Mouse (Mus musculus): ENCODE measurements around the gene Cxcl12. TPM values are rescaled to one million over a fixed set of nuclear protein-coding genes. Genes with fewer than 3 reads are reported as not detected.

The Cxcl12 gene
- polyA plus RNA-seq, 1 experiment, result 1.6 TPM

DNA sequence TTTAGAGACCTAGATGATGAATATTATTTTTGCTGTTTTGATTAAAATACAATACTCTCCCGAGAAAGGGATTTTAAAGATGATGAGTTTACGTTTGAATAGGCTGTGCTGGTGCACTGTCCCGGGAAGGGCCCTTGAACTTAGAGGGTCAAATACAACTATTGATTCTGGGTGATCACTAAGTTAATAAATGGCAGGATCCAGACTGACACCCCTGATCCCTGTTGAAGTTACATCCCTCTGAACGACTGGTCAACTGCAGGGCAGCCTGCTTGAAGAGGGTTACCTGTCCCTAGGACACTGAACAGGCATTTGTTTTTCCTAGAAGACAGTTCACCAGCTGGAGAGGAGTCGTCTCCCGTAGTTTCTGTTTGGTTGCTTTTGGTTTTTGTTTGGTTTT is 4.0 kb downstream of the Cxcl12 start:
- H3K4me1 ChIP-seq (ENCODE audit: control insufficient read depth, insufficient read depth, low read length), result peaks cover 2% of the 10 kb centered on the region; the same call in 1 of the 2 replicates
- TF ChIP-seq POLR2A (IDR thresholded peaks at IDR 0.05; ENCODE audit: borderline replicate concordance, low read depth, low read length), result no peak
- no peak for TF ChIP-seq CTCF (IDR thresholded peaks at IDR 0.05; ENCODE audit: low read depth, low read length)
- no peak overlapping the region for H3K27ac ChIP-seq (ENCODE audit: insufficient read depth, low read depth, low read length)
- no peak overlapping the region for H3K4me3 ChIP-seq (ENCODE audit: insufficient read depth, low read length)

DNA sequence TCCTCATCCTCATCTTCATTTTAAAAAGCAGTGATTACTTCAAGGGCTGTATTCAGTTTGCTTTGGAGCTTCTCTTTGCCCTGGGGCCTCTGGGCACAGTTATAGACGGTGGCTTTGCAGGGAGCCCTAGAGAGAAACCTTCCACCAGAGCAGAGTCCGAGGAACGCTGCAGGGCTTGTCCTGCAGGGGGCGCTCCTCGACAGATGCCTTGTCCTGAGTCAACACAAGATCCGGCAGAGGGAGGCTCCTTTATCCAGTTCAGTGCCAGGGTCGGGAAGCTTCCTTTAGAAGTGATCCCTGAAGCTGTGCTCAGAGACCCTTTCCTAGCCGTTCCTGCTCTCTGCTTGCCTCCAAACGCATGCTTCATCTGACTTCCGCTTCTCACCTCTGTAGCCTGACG is 5.5 kb downstream of the Cxcl12 start:
- Histone ChIP-seq H3K4me3 (ENCODE audit: insufficient read depth, low read length) (no peak overlapping the region), H3K27ac (ENCODE audit: insufficient read depth, low read depth, low read length) (no peak overlapping the region), H3K4me1 (ENCODE audit: control insufficient read depth, insufficient read depth, low read length) (peaks cover 2% of the 10 kb centered on the region; the same call in 1 of the 2 replicates)
- TF ChIP-seq POLR2A (IDR thresholded peaks at IDR 0.05; ENCODE audit: borderline replicate concordance, low read depth, low read length) (no peak), CTCF (IDR thresholded peaks at IDR 0.05; ENCODE audit: low read depth, low read length) (peak; percentile 43)

DNA sequence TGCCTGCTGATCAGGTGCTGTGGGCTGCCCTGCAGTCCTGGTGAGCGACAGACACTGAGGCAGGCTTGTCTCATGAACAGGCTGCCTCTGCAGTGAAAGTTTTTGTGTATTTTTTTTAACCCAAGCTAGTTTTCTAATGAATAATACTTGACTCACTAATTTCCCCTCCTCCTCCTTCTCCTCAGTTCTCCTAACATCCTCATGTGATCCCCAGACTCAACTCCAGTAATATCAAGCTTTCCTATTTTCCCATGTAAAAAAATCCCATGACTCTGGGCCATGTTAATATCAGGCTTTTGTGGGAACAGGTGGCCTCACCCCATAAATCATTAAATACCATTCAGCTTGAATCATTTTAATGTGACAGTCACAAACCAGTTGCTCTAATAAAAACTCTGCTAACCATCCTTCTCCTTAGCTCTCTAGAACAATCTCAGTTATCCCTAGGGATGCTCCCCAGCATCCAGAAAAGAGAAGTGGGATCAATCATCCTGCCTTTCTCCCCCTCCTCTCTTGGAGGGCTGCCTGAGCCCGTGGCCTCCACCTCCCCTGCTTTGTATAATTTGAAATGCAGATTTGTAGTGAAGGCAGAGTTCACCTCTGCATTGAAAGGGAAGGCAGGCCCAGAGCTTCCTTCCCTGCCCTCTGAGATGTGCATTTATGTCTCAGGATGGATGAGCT is 6.9 kb downstream of the Cxcl12 start:
- Histone ChIP-seq H3K4me3 (ENCODE audit: insufficient read depth, low read length) (no peak overlapping the region), H3K4me1 (ENCODE audit: control insufficient read depth, insufficient read depth, low read length) (no peaks in the 10 kb centered on the region), H3K27ac (ENCODE audit: insufficient read depth, low read depth, low read length) (no peak overlapping the region)
- no peak for TF ChIP-seq CTCF (IDR thresholded peaks at IDR 0.05; ENCODE audit: low read depth, low read length)
- no peak for TF ChIP-seq POLR2A (IDR thresholded peaks at IDR 0.05; ENCODE audit: borderline replicate concordance, low read depth, low read length)

DNA sequence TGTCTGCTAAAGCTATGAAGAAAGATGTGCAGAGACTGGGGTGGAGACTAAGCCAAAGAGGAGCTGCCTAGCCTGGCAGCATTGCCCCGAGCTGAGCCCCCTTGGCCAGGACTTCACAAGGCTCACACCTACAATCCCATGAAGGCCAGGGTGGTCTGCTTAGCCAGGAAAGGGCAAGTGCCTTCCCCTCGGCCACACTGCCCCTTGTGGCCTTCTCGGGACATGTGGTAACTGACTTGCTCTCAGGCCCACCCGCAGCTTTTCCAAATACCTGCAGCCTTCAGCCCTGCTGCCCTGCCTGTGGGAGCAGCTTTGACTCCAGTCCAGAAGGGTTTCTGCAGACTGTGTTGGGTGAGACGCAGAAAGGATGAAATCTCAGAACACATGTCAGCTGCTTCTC is 8.1 kb downstream of the Cxcl12 start:
- H3K4me1 ChIP-seq (ENCODE audit: control insufficient read depth, insufficient read depth, low read length), result no peaks in the 10 kb centered on the region
- no peak overlapping the region for H3K27ac ChIP-seq (ENCODE audit: insufficient read depth, low read depth, low read length)
- no peak overlapping the region for H3K4me3 ChIP-seq (ENCODE audit: insufficient read depth, low read length)
- TF ChIP-seq CTCF (IDR thresholded peaks at IDR 0.05; ENCODE audit: low read depth, low read length), result no peak
- no peak for TF ChIP-seq POLR2A (IDR thresholded peaks at IDR 0.05; ENCODE audit: borderline replicate concordance, low read depth, low read length)

DNA sequence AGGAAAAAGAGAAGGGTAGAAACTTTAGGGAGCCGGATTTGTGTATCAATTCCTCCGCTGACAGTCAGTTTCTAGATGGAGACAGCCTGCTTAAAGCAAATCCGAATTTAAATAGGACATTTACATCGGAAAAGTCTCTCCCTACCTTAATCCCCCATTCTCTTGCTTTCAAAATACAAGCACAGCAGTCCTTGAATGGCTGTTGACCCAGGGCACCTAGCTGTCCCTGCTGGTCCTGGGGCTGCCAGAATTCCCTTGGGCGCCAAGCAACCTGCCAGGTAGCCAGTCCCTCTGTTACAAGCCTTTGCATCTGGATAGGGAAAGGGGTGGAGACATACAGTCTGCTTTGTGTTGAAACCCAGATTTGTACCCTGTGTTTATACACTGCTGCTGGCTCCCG is 12.0 kb downstream of the Cxcl12 start:
- no peak for TF ChIP-seq POLR2A (IDR thresholded peaks at IDR 0.05; ENCODE audit: borderline replicate concordance, low read depth, low read length)
- TF ChIP-seq CTCF (IDR thresholded peaks at IDR 0.05; ENCODE audit: low read depth, low read length), result no peak
- H3K4me1 ChIP-seq (ENCODE audit: control insufficient read depth, insufficient read depth, low read length), result no peaks in the 10 kb centered on the region
- H3K4me3 ChIP-seq (ENCODE audit: insufficient read depth, low read length), result no peak overlapping the region
- no peak overlapping the region for H3K27ac ChIP-seq (ENCODE audit: insufficient read depth, low read depth, low read length)

DNA sequence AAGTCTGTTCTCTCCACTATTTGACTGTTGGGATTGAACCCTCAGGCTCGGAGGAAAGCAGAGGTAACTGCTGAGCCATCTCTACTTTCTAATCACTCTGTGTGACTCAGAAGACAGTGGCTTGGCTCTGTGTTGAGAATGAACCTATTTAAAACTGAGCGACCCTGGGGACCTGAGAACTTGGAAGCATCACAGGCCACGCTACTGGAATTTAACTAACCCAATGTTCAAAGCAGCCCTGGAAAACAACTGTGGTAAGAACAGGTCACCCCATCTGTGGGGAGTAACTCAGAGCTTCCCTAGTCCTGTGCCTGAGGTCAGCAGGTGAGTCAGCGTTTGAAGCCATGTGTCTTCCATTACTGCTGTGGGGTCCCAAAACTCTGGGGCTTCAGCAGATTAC is 17.0 kb downstream of the Cxcl12 start:
- Histone ChIP-seq H3K27ac (ENCODE audit: insufficient read depth, low read depth, low read length) (no peak overlapping the region), H3K4me3 (ENCODE audit: insufficient read depth, low read length) (no peak overlapping the region), H3K4me1 (ENCODE audit: control insufficient read depth, insufficient read depth, low read length) (no peaks in the 10 kb centered on the region)
- TF ChIP-seq POLR2A (IDR thresholded peaks at IDR 0.05; ENCODE audit: borderline replicate concordance, low read depth, low read length), result no peak
- TF ChIP-seq CTCF (IDR thresholded peaks at IDR 0.05; ENCODE audit: low read depth, low read length), result no peak

DNA sequence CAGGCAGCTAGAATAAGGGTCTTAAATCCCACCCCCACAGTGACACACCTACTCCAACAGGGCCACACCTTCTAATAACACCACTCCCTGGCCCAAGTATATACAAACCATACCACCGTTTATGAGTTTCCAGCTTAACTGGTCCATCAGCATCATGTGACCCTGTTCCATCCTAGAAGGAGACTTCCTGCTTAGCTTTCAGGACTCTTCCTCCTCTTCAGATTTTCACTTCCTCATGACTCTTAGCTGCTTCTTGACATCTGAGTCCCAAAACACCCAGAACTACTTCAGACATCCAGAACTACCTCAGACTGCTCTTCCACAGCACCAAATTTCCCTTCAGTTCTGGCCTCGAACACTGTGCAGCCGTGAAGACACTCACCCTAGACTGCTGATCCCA is 22.1 kb downstream of the Cxcl12 start:
- Histone ChIP-seq H3K4me1 (ENCODE audit: control insufficient read depth, insufficient read depth, low read length) (no peaks in the 10 kb centered on the region), H3K4me3 (ENCODE audit: insufficient read depth, low read length) (no peak overlapping the region), H3K27ac (ENCODE audit: insufficient read depth, low read depth, low read length) (no peak overlapping the region)
- TF ChIP-seq POLR2A (IDR thresholded peaks at IDR 0.05; ENCODE audit: borderline replicate concordance, low read depth, low read length), result no peak
- no peak for TF ChIP-seq CTCF (IDR thresholded peaks at IDR 0.05; ENCODE audit: low read depth, low read length)

DNA sequence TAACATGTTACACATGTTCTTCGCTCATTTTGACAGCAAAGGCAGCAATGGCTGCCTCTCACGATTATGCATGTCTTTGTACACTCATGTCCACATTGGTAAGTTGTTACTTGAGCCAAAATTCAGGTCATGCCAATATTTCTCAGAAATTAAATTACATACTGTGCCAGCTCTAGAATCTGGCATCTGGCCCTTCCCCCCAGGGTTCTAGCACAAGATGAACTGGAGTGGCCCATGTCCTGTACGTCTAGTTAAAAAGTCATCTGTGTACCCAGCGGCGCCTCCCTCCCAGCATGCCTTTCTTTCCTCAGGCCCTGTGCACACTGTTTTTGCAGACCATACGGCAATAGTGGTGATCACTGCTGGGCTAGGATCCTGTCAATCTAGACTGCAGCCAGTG is 23.4 kb downstream of the Cxcl12 start:
- TF ChIP-seq CTCF (IDR thresholded peaks at IDR 0.05; ENCODE audit: low read depth, low read length) (no peak), POLR2A (IDR thresholded peaks at IDR 0.05; ENCODE audit: borderline replicate concordance, low read depth, low read length) (no peak)
- no peak overlapping the region for H3K27ac ChIP-seq (ENCODE audit: insufficient read depth, low read depth, low read length)
- no peak overlapping the region for H3K4me3 ChIP-seq (ENCODE audit: insufficient read depth, low read length)
- H3K4me1 ChIP-seq (ENCODE audit: control insufficient read depth, insufficient read depth, low read length), result no peaks in the 10 kb centered on the region

DNA sequence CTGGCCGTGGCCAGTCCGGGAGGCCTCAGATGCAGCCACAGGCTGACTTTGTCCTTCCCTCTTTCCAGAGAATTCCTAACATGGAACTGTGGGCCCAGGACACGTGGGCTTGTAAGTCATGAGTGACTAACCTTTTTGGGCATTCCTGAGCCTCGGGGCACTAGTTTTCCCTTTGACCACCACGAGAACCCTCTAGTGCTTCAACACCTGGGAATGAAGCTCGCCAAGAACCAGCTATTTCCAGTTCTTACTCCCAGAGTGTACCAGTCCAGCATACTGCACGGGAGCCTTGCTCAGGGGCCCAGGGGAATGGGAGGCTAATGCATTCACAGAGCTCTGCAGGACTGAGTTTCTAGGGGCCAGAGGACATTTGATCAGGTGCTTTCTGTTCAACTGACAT is 24.3 kb downstream of the Cxcl12 start:
- H3K27ac ChIP-seq (ENCODE audit: insufficient read depth, low read depth, low read length), result no peak overlapping the region
- no peak for TF ChIP-seq POLR2A (IDR thresholded peaks at IDR 0.05; ENCODE audit: borderline replicate concordance, low read depth, low read length)
- TF ChIP-seq CTCF (IDR thresholded peaks at IDR 0.05; ENCODE audit: low read depth, low read length), result no peak
- H3K4me1 ChIP-seq (ENCODE audit: control insufficient read depth, insufficient read depth, low read length), result no peaks in the 10 kb centered on the region
- H3K4me3 ChIP-seq (ENCODE audit: insufficient read depth, low read length), result no peak overlapping the region

DNA sequence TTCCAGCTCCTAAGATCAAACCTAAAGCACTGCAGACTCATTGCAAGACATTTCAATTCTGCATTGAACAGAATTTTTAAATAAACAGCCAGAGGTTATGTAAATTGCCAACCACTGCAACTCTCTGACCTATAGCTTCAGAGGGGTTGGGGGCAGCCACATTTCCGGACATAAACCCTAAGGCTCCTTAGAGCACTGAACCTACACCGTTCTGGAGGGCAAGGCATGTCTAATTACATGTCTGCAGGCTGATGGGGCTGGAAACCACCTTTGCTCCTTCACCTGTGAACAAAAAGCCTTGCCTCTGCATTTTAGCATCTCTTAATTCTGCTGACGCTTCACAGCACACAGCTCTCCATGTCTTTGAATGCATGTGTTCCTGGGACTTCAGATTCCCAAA is 26.9 kb downstream of the Cxcl12 start:
- H3K27ac ChIP-seq (ENCODE audit: insufficient read depth, low read depth, low read length), result no peak overlapping the region
- H3K4me1 ChIP-seq (ENCODE audit: control insufficient read depth, insufficient read depth, low read length), result no peaks in the 10 kb centered on the region
- no peak overlapping the region for H3K4me3 ChIP-seq (ENCODE audit: insufficient read depth, low read length)
- TF ChIP-seq POLR2A (IDR thresholded peaks at IDR 0.05; ENCODE audit: borderline replicate concordance, low read depth, low read length) (no peak), CTCF (IDR thresholded peaks at IDR 0.05; ENCODE audit: low read depth, low read length) (no peak)
